Mouse (Mus musculus) brain, adult 2 months (tissue): Measurements from ENCODE around the gene Ddx42.
"Not testable (repeated sequence)": the region's sequence is repeated elsewhere in the genome, so short reads cannot be mapped to it uniquely, and the experiment has no call there.

Experiments used
- DNase-seq: peaks from one replicate; pipeline ENCODE4 v3.0.0; 2011; ENCODE audit warnings: low read depth, low spot score

The Ddx42 gene

DNA sequence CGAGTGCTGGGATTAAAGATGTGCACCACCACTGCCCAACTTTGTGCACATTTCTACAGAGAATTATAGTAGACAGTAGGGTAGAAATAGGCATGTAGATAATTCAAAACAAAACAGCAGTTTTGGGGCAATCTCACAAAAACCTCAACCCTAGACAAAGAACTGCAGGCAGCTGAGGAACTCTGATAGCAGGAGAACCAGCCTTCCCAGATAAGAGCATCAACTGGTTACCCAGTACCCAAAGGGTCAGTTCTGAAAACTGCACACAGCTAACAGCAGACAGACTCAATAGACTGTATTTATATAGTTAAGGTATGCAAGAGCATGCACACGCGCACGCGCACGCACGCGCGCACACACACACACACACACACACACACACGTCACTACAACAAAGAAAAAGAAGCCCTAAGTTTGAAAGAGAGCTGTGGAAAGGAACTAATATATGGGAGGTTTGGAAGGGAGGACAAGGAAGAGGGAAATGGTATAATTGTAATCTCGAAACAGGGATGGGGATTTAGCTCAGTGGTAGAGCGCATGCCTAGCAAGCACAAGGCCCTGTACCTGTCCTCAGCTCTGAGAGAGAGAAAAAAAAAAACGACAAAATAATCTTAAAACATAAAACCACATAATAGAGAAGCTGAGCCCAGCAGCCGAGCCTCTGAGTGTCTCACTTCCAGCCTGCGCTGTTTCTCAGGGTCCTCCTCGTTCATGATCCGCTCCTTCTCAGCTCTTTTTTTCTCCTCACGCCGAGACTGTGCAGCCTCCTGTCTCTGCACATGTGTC, 15.2 kb upstream of the Ddx42 start:
- DNase-seq: no peak

- DNase-seq: no peak
Measured at GRCm38 (mm10) chr11:106202123-106202465, 14.6 kb upstream of the Ddx42 start, which contains the start of gene Strada. Gene Strada, minus strand, starts transcription at chr11:106202168.

DNA sequence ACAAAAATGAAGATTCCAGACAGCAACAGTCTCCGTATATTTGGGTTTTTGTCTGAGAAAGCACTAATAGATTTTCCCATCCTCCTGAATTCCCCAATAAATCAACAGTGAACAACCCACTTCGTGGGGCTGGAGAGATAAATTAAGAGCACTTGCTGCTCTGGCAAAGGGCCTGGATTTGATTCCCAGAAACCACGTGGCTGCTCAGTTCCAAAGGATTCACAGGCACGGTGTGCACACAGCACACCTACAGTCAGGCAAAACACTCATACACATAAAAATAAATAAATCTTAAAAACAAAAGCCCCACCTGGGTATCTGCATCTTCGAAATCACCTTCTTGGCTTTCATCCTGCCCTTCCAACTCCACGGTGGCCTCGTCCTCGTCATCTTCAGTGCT, 4.0 kb upstream of the Ddx42 start:
- peak; percentile 42 for DNase-seq

DNA sequence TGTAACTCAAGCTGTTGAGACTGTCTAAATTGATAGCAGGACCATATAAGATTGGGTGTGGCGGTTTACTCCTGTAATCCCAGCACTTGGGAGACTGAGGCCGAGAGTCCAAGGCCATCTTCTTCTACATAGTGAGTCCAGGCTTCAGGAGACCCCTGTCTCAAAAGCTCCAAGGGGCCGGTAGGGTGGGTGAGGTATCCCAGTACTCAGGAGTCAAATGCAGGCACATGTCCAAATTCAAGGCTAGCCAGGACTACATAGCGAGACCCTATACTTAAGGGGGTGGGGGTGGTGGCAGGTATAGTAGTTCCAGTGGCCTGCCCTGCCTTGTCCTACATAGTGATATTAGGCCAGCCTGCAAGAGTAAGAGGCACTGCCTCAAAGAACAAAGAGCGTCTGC, 1.9 kb upstream of the Ddx42 start:
- DNase-seq: no peak

GRCm38 (mm10) chr11:106215450-106215859, 1.3 kb upstream of the Ddx42 start:
- DNase-seq: no peak

- peak; percentile 100 for DNase-seq
Measured at GRCm38 (mm10) chr11:106215927-106216729, 598 bp upstream of the Ddx42 start, which contains the start of gene Ccdc47. Gene Ccdc47, minus strand, starts transcription at chr11:106216344.

- DNase-seq: no peak
Measured at GRCm38 (mm10) chr11:106220603-106221002, 3.9 kb downstream of the Ddx42 start.

- DNase-seq: not testable (repeated sequence)
Measured at GRCm38 (mm10) chr11:106233978-106234377, 17.3 kb downstream of the Ddx42 start.

GRCm38 (mm10) chr11:106246834-106247233, 30.1 kb downstream of the Ddx42 start:
- no peak for DNase-seq

- no peak for DNase-seq
Measured at GRCm38 (mm10) chr11:106249326-106249725, 32.6 kb downstream of the Ddx42 start.

GRCm38 (mm10) chr11:106254767-106255166, 38.0 kb downstream of the Ddx42 start:
- no peak for DNase-seq

DNA sequence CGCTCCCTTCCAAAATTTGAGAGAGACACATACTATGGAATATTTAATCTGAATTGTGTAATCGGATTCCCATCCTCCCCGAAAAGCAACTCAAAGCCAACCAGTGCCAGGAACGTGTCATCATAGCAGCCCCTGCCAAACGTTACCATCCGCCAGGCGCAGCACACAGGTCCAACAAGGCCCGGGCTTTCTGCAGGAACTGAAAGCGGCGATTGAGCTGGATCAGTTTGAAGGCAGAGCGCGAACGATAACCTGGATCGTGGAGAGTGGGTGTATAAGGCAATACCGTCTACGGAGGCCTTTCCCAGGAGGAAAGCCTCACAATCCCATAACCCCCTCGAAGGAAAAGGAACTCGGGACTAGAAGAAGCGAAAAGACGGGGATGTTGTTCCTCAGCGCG, 38.4 kb downstream of the Ddx42 start:
- DNase-seq: no peak

DNA sequence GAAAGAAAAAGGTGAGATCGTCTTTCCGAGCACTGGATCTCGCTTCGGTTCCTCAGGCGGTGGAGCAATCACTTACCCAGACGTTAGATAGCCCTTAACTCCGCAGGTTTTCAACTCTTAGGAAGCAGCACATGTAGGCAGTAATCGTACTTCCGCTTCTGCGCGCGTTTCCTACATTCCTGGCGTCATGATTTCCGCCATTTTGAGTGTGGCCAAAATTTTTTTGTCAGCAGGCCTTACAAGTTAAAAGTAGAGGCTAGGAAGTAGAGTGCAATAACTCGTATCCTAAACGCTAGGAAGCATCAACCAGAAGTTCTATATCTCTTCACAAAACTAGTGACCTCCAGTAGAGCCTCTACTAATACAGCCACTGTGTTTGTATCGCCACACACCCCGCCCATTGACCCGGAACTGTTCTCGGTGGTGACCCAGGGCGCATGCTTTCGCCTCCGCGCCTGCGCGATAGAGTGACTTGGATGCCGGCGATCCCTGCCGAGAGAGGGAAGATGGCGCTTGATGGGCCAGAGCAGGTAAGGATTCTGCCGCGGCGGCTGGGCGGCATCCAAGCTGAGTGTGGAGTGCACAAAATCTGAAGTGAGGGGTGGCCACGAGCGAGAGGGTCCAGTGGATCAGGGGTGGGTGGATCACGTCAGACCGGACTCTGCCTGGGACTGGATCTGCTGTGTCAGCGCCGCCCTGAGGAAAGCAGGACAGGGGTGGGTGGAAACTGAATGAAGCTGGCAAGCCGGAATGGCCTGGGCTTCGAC, 39.1 kb downstream of the Ddx42 start, which contains the start of the genes Ftsj3 and Psmc5:
Gene Ftsj3, minus strand, starts transcription at position 395 of the 767 bp plus-strand sequence.
Gene Psmc5, plus strand, starts transcription at position 470 of the 767 bp plus-strand sequence.
- DNase-seq: peak; percentile 97

DNA sequence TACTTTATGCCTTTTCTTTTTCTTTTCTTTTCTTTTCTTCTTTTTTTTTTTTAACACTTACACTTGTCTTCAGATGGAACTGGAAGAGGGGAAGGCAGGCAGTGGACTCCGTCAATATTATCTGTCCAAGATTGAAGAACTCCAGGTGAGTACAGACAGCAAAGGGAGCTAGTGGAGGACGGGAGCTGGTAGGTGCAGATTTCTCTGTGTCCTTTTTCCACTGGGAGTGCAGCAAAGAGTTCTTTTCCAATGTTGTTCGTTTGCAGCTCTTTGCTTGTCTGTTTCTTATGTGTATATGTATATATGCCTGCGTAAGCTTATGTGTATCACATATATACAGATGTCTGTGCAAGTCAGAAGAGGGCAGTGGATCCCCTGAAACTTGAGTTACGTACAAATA, 40.0 kb downstream of the Ddx42 start:
- DNase-seq: no peak

GRCm38 (mm10) chr11:106260826-106261450, 44.2 kb downstream of the Ddx42 start:
- DNase-seq: peak; percentile 33

GRCm38 (mm10) chr11:106263963-106264362, 47.2 kb downstream of the Ddx42 start:
- DNase-seq: peak; percentile 44

GRCm38 (mm10) chr11:106264988-106265387, 48.3 kb downstream of the Ddx42 start:
- no peak for DNase-seq

GRCm38 (mm10) chr11:106265570-106265969, 48.8 kb downstream of the Ddx42 start:
- DNase-seq: peak; percentile 44

DNA sequence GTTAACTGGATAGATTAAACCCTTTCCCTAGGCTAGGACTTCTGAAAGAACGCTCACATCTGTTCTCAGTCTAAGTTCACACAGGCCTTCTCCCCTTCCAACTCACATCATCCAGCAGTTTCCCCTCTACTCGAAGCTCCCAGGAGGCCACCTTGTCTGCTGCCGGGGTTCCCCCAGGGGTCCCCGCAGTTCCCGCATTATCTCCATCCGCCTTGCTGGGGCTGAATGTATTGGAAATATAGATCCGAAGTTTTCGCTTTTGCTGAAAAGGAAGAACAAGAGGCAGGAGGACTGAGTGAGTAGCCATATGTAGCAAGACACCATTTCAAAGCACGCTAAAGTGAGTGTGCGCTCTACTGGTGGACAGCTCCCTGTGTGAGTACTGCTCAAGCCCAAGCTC, 49.7 kb downstream of the Ddx42 start:
- DNase-seq: no peak

DNA sequence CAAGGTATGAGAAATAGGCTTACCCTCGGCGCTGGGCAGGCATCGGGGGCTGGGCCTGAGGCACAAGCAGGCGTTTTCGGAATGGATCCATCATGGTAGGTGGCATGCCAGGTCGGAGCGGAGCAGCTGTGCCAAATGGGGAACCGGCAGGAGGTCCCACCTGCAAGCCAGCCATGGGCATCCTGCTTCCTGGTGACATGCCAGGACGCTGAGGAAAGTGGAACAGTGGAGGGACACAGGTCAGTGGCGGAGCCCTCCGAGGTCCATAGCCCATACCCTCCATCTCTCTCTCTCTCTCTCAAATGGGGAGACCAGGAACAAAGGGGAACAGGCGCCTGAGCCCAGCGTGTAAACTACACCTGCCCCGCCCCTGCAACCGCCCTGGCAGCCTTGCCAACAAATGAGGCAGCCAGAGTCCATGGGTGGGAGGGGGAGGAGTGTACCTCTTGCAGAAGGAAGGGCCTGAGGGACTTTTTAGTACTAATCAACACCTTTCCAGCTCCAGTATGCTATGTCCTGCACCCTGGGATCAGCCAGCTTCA, 50.7 kb downstream of the Ddx42 start:
- DNase-seq: peak; percentile 95

- DNase-seq: peak; percentile 89
Measured at GRCm38 (mm10) chr11:106267871-106268270, 51.1 kb downstream of the Ddx42 start.
